Mouse (Mus musculus) brain, embryonic 14.5 days (tissue): ENCODE data around the gene Catsperb.

Experiments used
- CTCF ChIP-seq: fragments of 200-500 bp; IDR thresholded peaks from 2 replicates; pipeline ENCODE4 v1.5.1; 2012; ENCODE audit warnings: inconsistent platforms, mild to moderate bottlenecking, moderate library complexity, borderline replicate concordance; ENCODE audit not compliant: insufficient read depth, insufficient read length; ENCODE audit errors: extremely low read depth
- POLR2A ChIP-seq: fragments of 200-500 bp; IDR thresholded peaks from 2 replicates; pipeline ENCODE4 v1.6.1; 2012; ENCODE audit warnings: mild to moderate bottlenecking, inconsistent platforms, borderline replicate concordance; ENCODE audit not compliant: poor library complexity, insufficient read depth, insufficient read length, severe bottlenecking; ENCODE audit errors: extremely low read depth

DNA sequence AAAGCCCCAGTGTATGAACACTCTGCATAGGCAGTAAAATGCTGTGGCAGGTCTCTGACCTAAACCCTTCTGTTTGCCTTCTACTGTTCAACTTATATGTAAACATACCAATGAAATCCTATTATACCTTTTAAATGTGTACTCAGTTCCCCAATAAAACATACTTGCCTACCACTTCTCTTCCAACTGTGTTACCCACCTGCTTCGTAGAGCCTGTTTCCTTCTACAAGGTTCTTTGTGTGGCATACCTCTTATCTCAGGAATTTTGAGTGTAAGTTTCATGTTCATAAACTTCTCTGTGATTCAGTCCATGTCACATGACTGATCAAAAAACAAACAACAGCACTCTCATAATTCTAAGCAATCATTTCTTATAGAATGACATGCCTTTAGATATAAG lies 228.7 kb downstream of the Catsperb start:
- no peak for TF ChIP-seq POLR2A
- TF ChIP-seq CTCF: no peak
